Mouse (Mus musculus) thymus, postnatal 0 days (tissue): Measurements from ENCODE around the gene Gm21117. TPM values are rescaled to one million over a fixed set of nuclear protein-coding genes. Genes with fewer than 3 reads are reported as not detected.
"Not testable (repeated sequence)": the region's sequence is repeated elsewhere in the genome, so short reads cannot be mapped to it uniquely, and the experiment has no call there.

Source experiments
- DNase-seq: peaks from one replicate; pipeline ENCODE4 v3.0.0-alpha.2; 2015; ENCODE audit warnings: low spot score
- polyA plus RNA-seq: library from polyadenylated mRNA; unstranded; fragments of >200 nt; fragmentation: Nextera tagmentation; extraction: Ambion mirVana; gene quantifications from 2 replicates; pipeline ENCODE4 v1.2.1, GENCODE M21; 2015

Gm21117 gene
- not detected in 2 replicates for polyA plus RNA-seq

GRCm38 (mm10) chrY:51124920-51125319 lies at the start of gene Gm21117:
Gene Gm21117, plus strand, starts transcription at chrY:51125220.
- not testable (repeated sequence) for DNase-seq
